Mouse (Mus musculus) CH12.LX (cell line): ENCODE measurements around the gene Olfr477. TPM values are rescaled to one million over a fixed set of nuclear protein-coding genes. Genes with fewer than 3 reads are reported as not detected.

ENCODE experiments used
- polyA plus RNA-seq: library from polyadenylated mRNA; unstranded; fragments of >175 nt; gene quantifications from 2 replicates; pipeline ENCODE4 v1.2.1, GENCODE M21; 2012; ENCODE audit warnings: low read depth; ENCODE audit not compliant: insufficient read length
- total RNA-seq, 2 experiments: library from RNA; depleted of rRNA; stranded (reverse); fragments of 300-350 nt in 1 of 2; fragments of >200 nt in 1 of 2; gene quantifications; 2 replicates each; pipeline ENCODE4 v1.2.3; 2012 to 2014

The Olfr477 gene
- total and polyA plus RNA-seq, 3 experiments: not detected

Other genes starting within 250 kb of the Olfr477 start
- gene Cyb5r2, start 228.7 kb upstream of the Olfr477 start, total RNA-seq (2012; rRNA removed): 0.17 TPM in 1 of 2 replicates, not detected in the other
- not detected in 2 replicates for gene Cyb5r2, start 228.7 kb upstream of the Olfr477 start, total RNA-seq (2014; rRNA removed)
- gene Cyb5r2, start 228.7 kb upstream of the Olfr477 start, polyA plus RNA-seq: 0.18 TPM in 1 of 2 replicates, not detected in the other
- gene Ovch2, start 185.5 kb upstream of the Olfr477 start, total RNA-seq (2012; rRNA removed): not detected in 2 replicates
- not detected in 2 replicates for gene Ovch2, start 185.5 kb upstream of the Olfr477 start, total RNA-seq (2014; rRNA removed)
- not detected in 2 replicates for gene Ovch2, start 185.5 kb upstream of the Olfr477 start, polyA plus RNA-seq
- not detected in 2 replicates for gene Olfr467, start 174.4 kb upstream of the Olfr477 start, total RNA-seq (2012; rRNA removed)
- not detected in 2 replicates for gene Olfr467, start 174.4 kb upstream of the Olfr477 start, total RNA-seq (2014; rRNA removed)
- gene Olfr467, start 174.4 kb upstream of the Olfr477 start, polyA plus RNA-seq: not detected in 2 replicates
- not detected in 2 replicates for gene Olfr469, start 161.2 kb upstream of the Olfr477 start, total RNA-seq (2012; rRNA removed)
- not detected in 2 replicates for gene Olfr469, start 161.2 kb upstream of the Olfr477 start, total RNA-seq (2014; rRNA removed)
- gene Olfr469, start 161.2 kb upstream of the Olfr477 start, polyA plus RNA-seq: not detected in 2 replicates
- not detected in 2 replicates for gene Olfr470, start 139.2 kb upstream of the Olfr477 start, total RNA-seq (2012; rRNA removed)
- not detected in 2 replicates for gene Olfr470, start 139.2 kb upstream of the Olfr477 start, total RNA-seq (2014; rRNA removed)
- not detected in 2 replicates for gene Olfr470, start 139.2 kb upstream of the Olfr477 start, polyA plus RNA-seq
- gene Olfr472, start 88.8 kb upstream of the Olfr477 start, total RNA-seq (2012; rRNA removed): not detected in 2 replicates
- gene Olfr472, start 88.8 kb upstream of the Olfr477 start, total RNA-seq (2014; rRNA removed): not detected in 2 replicates
- 0.04 TPM in 1 of 2 replicates, not detected in the other for gene Olfr472, start 88.8 kb upstream of the Olfr477 start, polyA plus RNA-seq
- not detected in 2 replicates for gene Olfr473, start 56.2 kb upstream of the Olfr477 start, total RNA-seq (2012; rRNA removed)
- gene Olfr473, start 56.2 kb upstream of the Olfr477 start, total RNA-seq (2014; rRNA removed): not detected in 2 replicates
- gene Olfr473, start 56.2 kb upstream of the Olfr477 start, polyA plus RNA-seq: not detected in 2 replicates
- not detected in 2 replicates for gene Olfr474, start 32.0 kb upstream of the Olfr477 start, total RNA-seq (2012; rRNA removed)
- gene Olfr474, start 32.0 kb upstream of the Olfr477 start, total RNA-seq (2014; rRNA removed): not detected in 2 replicates
- not detected in 2 replicates for gene Olfr474, start 32.0 kb upstream of the Olfr477 start, polyA plus RNA-seq
- gene Olfr476, start 21.9 kb upstream of the Olfr477 start, total RNA-seq (2012; rRNA removed): not detected in 2 replicates
- gene Olfr476, start 21.9 kb upstream of the Olfr477 start, total RNA-seq (2014; rRNA removed): not detected in 2 replicates
- gene Olfr476, start 21.9 kb upstream of the Olfr477 start, polyA plus RNA-seq: not detected in 2 replicates
- not detected in 2 replicates for gene Olfr478, start 47.3 kb downstream of the Olfr477 start, total RNA-seq (2012; rRNA removed)
- not detected in 2 replicates for gene Olfr478, start 47.3 kb downstream of the Olfr477 start, total RNA-seq (2014; rRNA removed)
- gene Olfr478, start 47.3 kb downstream of the Olfr477 start, polyA plus RNA-seq: not detected in 2 replicates
- gene Olfr479, start 64.0 kb downstream of the Olfr477 start, total RNA-seq (2012; rRNA removed): not detected in 2 replicates
- gene Olfr479, start 64.0 kb downstream of the Olfr477 start, total RNA-seq (2014; rRNA removed): not detected in 2 replicates
- gene Olfr479, start 64.0 kb downstream of the Olfr477 start, polyA plus RNA-seq: not detected in 2 replicates
- not detected in 2 replicates for gene Olfr480, start 80.7 kb downstream of the Olfr477 start, total RNA-seq (2012; rRNA removed)
- not detected in 2 replicates for gene Olfr480, start 80.7 kb downstream of the Olfr477 start, total RNA-seq (2014; rRNA removed)
- not detected in 2 replicates for gene Olfr480, start 80.7 kb downstream of the Olfr477 start, polyA plus RNA-seq
- gene Olfr481, start 93.2 kb downstream of the Olfr477 start, total RNA-seq (2012; rRNA removed): not detected in 2 replicates
- gene Olfr481, start 93.2 kb downstream of the Olfr477 start, total RNA-seq (2014; rRNA removed): not detected in 2 replicates
- not detected in 2 replicates for gene Olfr481, start 93.2 kb downstream of the Olfr477 start, polyA plus RNA-seq
- gene Olfr482, start 110.9 kb downstream of the Olfr477 start, total RNA-seq (2012; rRNA removed): not detected in 2 replicates
- 0.50 and 0.59 TPM in 2 replicates for gene Olfr482, start 110.9 kb downstream of the Olfr477 start, total RNA-seq (2014; rRNA removed)
- not detected in 2 replicates for gene Olfr482, start 110.9 kb downstream of the Olfr477 start, polyA plus RNA-seq
- not detected in 2 replicates for gene Olfr483, start 114.2 kb downstream of the Olfr477 start, total RNA-seq (2012; rRNA removed)
- gene Olfr483, start 114.2 kb downstream of the Olfr477 start, total RNA-seq (2014; rRNA removed): not detected in 2 replicates
- not detected in 2 replicates for gene Olfr483, start 114.2 kb downstream of the Olfr477 start, polyA plus RNA-seq
- gene Olfr484, start 140.8 kb downstream of the Olfr477 start, total RNA-seq (2012; rRNA removed): not detected in 2 replicates
- gene Olfr484, start 140.8 kb downstream of the Olfr477 start, total RNA-seq (2014; rRNA removed): not detected in 2 replicates
- gene Olfr484, start 140.8 kb downstream of the Olfr477 start, polyA plus RNA-seq: not detected in 2 replicates
- not detected in 2 replicates for gene Olfr485, start 173.2 kb downstream of the Olfr477 start, total RNA-seq (2012; rRNA removed)
- gene Olfr485, start 173.2 kb downstream of the Olfr477 start, total RNA-seq (2014; rRNA removed): not detected in 2 replicates
- not detected in 2 replicates for gene Olfr485, start 173.2 kb downstream of the Olfr477 start, polyA plus RNA-seq
- gene Olfr486, start 186.0 kb downstream of the Olfr477 start, total RNA-seq (2012; rRNA removed): not detected in 2 replicates
- gene Olfr486, start 186.0 kb downstream of the Olfr477 start, total RNA-seq (2014; rRNA removed): not detected in 2 replicates
- gene Olfr486, start 186.0 kb downstream of the Olfr477 start, polyA plus RNA-seq: not detected in 2 replicates
- gene Olfr487, start 227.9 kb downstream of the Olfr477 start, total RNA-seq (2012; rRNA removed): not detected in 2 replicates
- gene Olfr487, start 227.9 kb downstream of the Olfr477 start, total RNA-seq (2014; rRNA removed): not detected in 2 replicates
- gene Olfr487, start 227.9 kb downstream of the Olfr477 start, polyA plus RNA-seq: not detected in 2 replicates